Mouse (Mus musculus): ENCODE data around the gene Hist2h2ac. TPM values are rescaled to one million over a fixed set of nuclear protein-coding genes. Genes with fewer than 3 reads are reported as not detected.
"Not testable (repeated sequence)": the region's sequence is repeated elsewhere in the genome, so short reads cannot be mapped to it uniquely, and the experiment has no call there.

Gene Hist2h2ac
- polyA plus RNA-seq, 1 experiment from 2014 or later, result 7.8 TPM

GRCm38 (mm10) chr3:96222774-96223173 is 2.1 kb upstream of the Hist2h2ac start:
- Histone ChIP-seq H3K9ac (ENCODE audit: low read length) (no peak overlapping the region), H3K27me3 (ENCODE audit: control insufficient read depth, insufficient read depth, low read length) (no peaks in the 10 kb centered on the region), H3K36me3 (ENCODE audit: control insufficient read depth, insufficient read depth, low read length) (no peaks in the 10 kb centered on the region), H3K4me2 (ENCODE audit: low read depth) (peak overlapping the region; percentile 14; the same call in 1 of the 2 replicates), H3K27ac (ENCODE audit: low read depth, low read length) (no peak overlapping the region), H3K4me1 (ENCODE audit: control insufficient read depth, insufficient read depth, low read length) (peaks cover 20% of the 10 kb centered on the region), H3K4me3 (ENCODE audit: low read depth, low read length) (no peak overlapping the region), H3K9me3 (ENCODE audit: control insufficient read depth, low read length) (no peaks in the 10 kb centered on the region)
- WGBS, result 95% methylated on average over 4 of the region's 4 CpGs
- no peak for DNase-seq (ENCODE audit: low spot score)
- no peak for ATAC-seq (ENCODE audit: insufficient read depth, low FRiP score, low TSS enrichment)

GRCm38 (mm10) chr3:96221640-96222038 is 959 bp upstream of the Hist2h2ac start:
- Histone ChIP-seq H3K27ac (ENCODE audit: low read depth, low read length) (peak overlapping the region; percentile 97), H3K9me3 (ENCODE audit: control insufficient read depth, low read length) (no peaks in the 10 kb centered on the region), H3K27me3 (ENCODE audit: control insufficient read depth, insufficient read depth, low read length) (no peaks in the 10 kb centered on the region), H3K9ac (ENCODE audit: low read length) (peak overlapping the region; percentile 71), H3K4me2 (ENCODE audit: low read depth) (peak overlapping the region; percentile 61), H3K4me1 (ENCODE audit: control insufficient read depth, insufficient read depth, low read length) (peaks cover 20% of the 10 kb centered on the region), H3K4me3 (ENCODE audit: low read depth, low read length) (peak overlapping the region; percentile 47), H3K36me3 (ENCODE audit: control insufficient read depth, insufficient read depth, low read length) (no peaks in the 10 kb centered on the region)
- 26% methylated on average over 9 of the region's 9 CpGs for WGBS
- DNase-seq (ENCODE audit: low spot score), result no peak
- ATAC-seq (ENCODE audit: insufficient read depth, low FRiP score, low TSS enrichment), result no peak

DNA sequence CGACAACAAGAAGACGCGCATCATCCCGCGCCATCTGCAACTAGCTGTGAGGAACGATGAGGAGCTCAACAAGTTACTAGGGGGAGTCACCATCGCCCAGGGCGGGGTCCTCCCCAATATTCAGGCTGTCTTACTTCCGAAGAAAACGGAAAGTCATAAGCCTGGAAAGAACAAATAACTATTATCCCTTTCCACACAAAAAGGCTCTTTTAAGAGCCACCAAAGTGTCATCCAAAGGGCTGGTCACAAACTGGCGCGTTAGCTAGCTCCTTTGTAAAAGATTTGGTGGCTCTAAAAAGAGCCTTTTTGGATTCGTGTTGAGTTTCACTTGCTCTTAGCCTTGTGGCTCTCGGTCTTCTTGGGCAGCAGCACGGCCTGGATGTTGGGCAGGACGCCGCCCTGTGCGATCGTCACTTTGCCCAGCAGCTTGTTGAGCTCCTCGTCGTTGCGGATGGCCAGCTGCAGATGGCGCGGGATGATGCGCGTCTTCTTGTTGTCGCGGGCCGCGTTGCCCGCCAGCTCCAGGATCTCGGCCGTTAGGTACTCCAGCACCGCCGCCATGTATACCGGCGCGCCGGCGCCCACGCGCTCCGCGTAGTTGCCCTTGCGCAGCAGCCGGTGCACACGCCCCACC is 432 bp downstream of the Hist2h2ac start:
- Histone ChIP-seq H3K27ac (ENCODE audit: low read depth, low read length) (peak overlapping the region; percentile 97), H3K4me2 (ENCODE audit: low read depth) (peak overlapping the region; percentile 61), H3K4me1 (ENCODE audit: control insufficient read depth, insufficient read depth, low read length) (peaks cover 20% of the 10 kb centered on the region), H3K9ac (ENCODE audit: low read length) (peak overlapping the region; percentile 71), H3K4me3 (ENCODE audit: low read depth, low read length) (peak overlapping the region; percentile 47)
- 0% methylated on average over 35 of the region's 47 CpGs for WGBS
- not testable (repeated sequence) for H3K27me3 ChIP-seq (ENCODE audit: control insufficient read depth, insufficient read depth, low read length); DNase-seq (ENCODE audit: low spot score); H3K36me3 ChIP-seq (ENCODE audit: control insufficient read depth, insufficient read depth, low read length); H3K9me3 ChIP-seq (ENCODE audit: control insufficient read depth, low read length)
- peak; percentile 25 for ATAC-seq (ENCODE audit: insufficient read depth, low FRiP score, low TSS enrichment)

- ATAC-seq (ENCODE audit: insufficient read depth, low FRiP score, low TSS enrichment) (peak; percentile 87), DNase-seq (ENCODE audit: low spot score) (peak; percentile 81)
- H3K4me2 ChIP-seq (ENCODE audit: low read depth), result peak within 1 kb of the TSS; percentile 61
- WGBS, result under 1% methylated on average over 36 of the region's 37 CpGs
- no peaks in the 10 kb centered on the region for H3K9me3 ChIP-seq (ENCODE audit: control insufficient read depth, low read length)
- peak within 1 kb of the TSS; percentile 97 for H3K27ac ChIP-seq (ENCODE audit: low read depth, low read length)
- peak within 1 kb of the TSS; percentile 47 for H3K4me3 ChIP-seq (ENCODE audit: low read depth, low read length)
- peaks cover 20% of the 10 kb centered on the region for H3K4me1 ChIP-seq (ENCODE audit: control insufficient read depth, insufficient read depth, low read length)
- H3K27me3 ChIP-seq (ENCODE audit: control insufficient read depth, insufficient read depth, low read length), result no peaks in the 10 kb centered on the region
- peak within 1 kb of the TSS; percentile 71 for H3K9ac ChIP-seq (ENCODE audit: low read length)
- H3K36me3 ChIP-seq (ENCODE audit: control insufficient read depth, insufficient read depth, low read length), result no peaks in the 10 kb centered on the region
Observed at GRCm38 (mm10) chr3:96219661-96220130, 984 bp downstream of the Hist2h2ac start, which contains the start of the genes Bola1 and Hist2h2ab. TSS of gene Bola1 (minus strand) at chr3:96219709. TSS of gene Hist2h2ab (plus strand) at chr3:96219865.

DNA sequence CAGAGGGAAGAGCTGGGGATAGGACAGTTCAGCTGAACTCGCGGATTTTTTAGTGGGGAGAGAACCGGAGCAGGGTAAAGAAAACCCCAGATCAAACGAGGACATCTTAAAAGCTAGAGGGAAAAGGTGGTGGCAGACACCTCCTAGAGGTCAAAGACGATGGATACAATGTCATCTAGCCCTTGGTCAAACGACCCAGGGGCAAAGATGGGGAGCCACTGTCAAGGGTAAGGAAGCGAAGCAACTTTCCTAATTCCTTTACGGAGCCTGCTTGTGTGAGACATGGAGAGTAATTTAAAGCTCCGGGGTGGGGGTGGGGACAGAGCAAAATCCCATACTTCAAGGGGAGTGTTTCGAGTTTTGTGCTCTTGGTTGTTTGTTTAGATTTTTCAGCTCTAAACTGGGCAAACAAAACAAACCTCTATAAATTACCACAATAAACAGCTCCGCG is 1.5 kb downstream of the Hist2h2ac start:
- Histone ChIP-seq H3K4me2 (ENCODE audit: low read depth) (peak overlapping the region; percentile 61), H3K9ac (ENCODE audit: low read length) (peak overlapping the region; percentile 71), H3K27me3 (ENCODE audit: control insufficient read depth, insufficient read depth, low read length) (no peaks in the 10 kb centered on the region), H3K9me3 (ENCODE audit: control insufficient read depth, low read length) (no peaks in the 10 kb centered on the region), H3K4me3 (ENCODE audit: low read depth, low read length) (peak overlapping the region; percentile 47), H3K36me3 (ENCODE audit: control insufficient read depth, insufficient read depth, low read length) (no peaks in the 10 kb centered on the region), H3K4me1 (ENCODE audit: control insufficient read depth, insufficient read depth, low read length) (peaks cover 20% of the 10 kb centered on the region), H3K27ac (ENCODE audit: low read depth, low read length) (peak overlapping the region; percentile 97)
- under 1% methylated on average over 12 of the region's 12 CpGs for WGBS
- DNase-seq (ENCODE audit: low spot score), result peak; percentile 55
- peak; percentile 13 for ATAC-seq (ENCODE audit: insufficient read depth, low FRiP score, low TSS enrichment)

GRCm38 (mm10) chr3:96209242-96209641 is 11.4 kb downstream of the Hist2h2ac start:
- Histone ChIP-seq H3K36me3 (ENCODE audit: control insufficient read depth, insufficient read depth, low read length) (no peaks in the 10 kb centered on the region), H3K4me2 (ENCODE audit: low read depth) (no peak overlapping the region), H3K27me3 (ENCODE audit: control insufficient read depth, insufficient read depth, low read length) (no peaks in the 10 kb centered on the region), H3K27ac (ENCODE audit: low read depth, low read length) (no peak overlapping the region), H3K9me3 (ENCODE audit: control insufficient read depth, low read length) (no peaks in the 10 kb centered on the region), H3K4me3 (ENCODE audit: low read depth, low read length) (no peak overlapping the region), H3K9ac (ENCODE audit: low read length) (no peak overlapping the region), H3K4me1 (ENCODE audit: control insufficient read depth, insufficient read depth, low read length) (no peaks in the 10 kb centered on the region)
- 28% methylated on average over 15 of the region's 15 CpGs for WGBS
- no peak for ATAC-seq (ENCODE audit: insufficient read depth, low FRiP score, low TSS enrichment)
- DNase-seq (ENCODE audit: low spot score), result no peak

GRCm38 (mm10) chr3:96207819-96208218 is 12.9 kb downstream of the Hist2h2ac start:
- DNase-seq (ENCODE audit: low spot score) (no peak), ATAC-seq (ENCODE audit: insufficient read depth, low FRiP score, low TSS enrichment) (no peak)
- Histone ChIP-seq H3K4me1 (ENCODE audit: control insufficient read depth, insufficient read depth, low read length) (no peaks in the 10 kb centered on the region), H3K36me3 (ENCODE audit: control insufficient read depth, insufficient read depth, low read length) (no peaks in the 10 kb centered on the region), H3K9ac (ENCODE audit: low read length) (no peak overlapping the region), H3K27ac (ENCODE audit: low read depth, low read length) (no peak overlapping the region), H3K4me2 (ENCODE audit: low read depth) (no peak overlapping the region), H3K4me3 (ENCODE audit: low read depth, low read length) (no peak overlapping the region), H3K9me3 (ENCODE audit: control insufficient read depth, low read length) (no peaks in the 10 kb centered on the region), H3K27me3 (ENCODE audit: control insufficient read depth, insufficient read depth, low read length) (no peaks in the 10 kb centered on the region)
- WGBS, result 89% methylated on average over 3 of the region's 3 CpGs

- ATAC-seq (ENCODE audit: insufficient read depth, low FRiP score, low TSS enrichment) (no peak), DNase-seq (ENCODE audit: low spot score) (no peak)
- Histone ChIP-seq H3K4me3 (ENCODE audit: low read depth, low read length) (no peak overlapping the region), H3K4me2 (ENCODE audit: low read depth) (no peak overlapping the region), H3K27me3 (ENCODE audit: control insufficient read depth, insufficient read depth, low read length) (no peaks in the 10 kb centered on the region), H3K36me3 (ENCODE audit: control insufficient read depth, insufficient read depth, low read length) (no peaks in the 10 kb centered on the region; the same call in 1 of the 2 replicates), H3K9ac (ENCODE audit: low read length) (no peak overlapping the region), H3K4me1 (ENCODE audit: control insufficient read depth, insufficient read depth, low read length) (peaks cover 5% of the 10 kb centered on the region), H3K9me3 (ENCODE audit: control insufficient read depth, low read length) (no peaks in the 10 kb centered on the region), H3K27ac (ENCODE audit: low read depth, low read length) (no peak overlapping the region)
- WGBS, result 66% methylated on average over 2 of the region's 2 CpGs
Observed at GRCm38 (mm10) chr3:96199731-96200130, 20.9 kb downstream of the Hist2h2ac start.
